Mouse (Mus musculus) testis, adult 2 months (tissue): ENCODE measurements around the gene Ubtd2. TPM values are rescaled to one million over a fixed set of nuclear protein-coding genes. Genes with fewer than 3 reads are reported as not detected.

Experiments used
- H3K27ac ChIP-seq: fragments of 200-500 bp; 2 replicates; pipeline ENCODE4 v1.5.1; 2012; ENCODE audit warnings: low read depth, low read length; ENCODE audit not compliant: control insufficient read depth, insufficient read depth
- H3K27me3 ChIP-seq: fragments of 200-500 bp; 2 replicates; pipeline ENCODE4 v1.6.1; 2012; ENCODE audit warnings: mild to moderate bottlenecking, low read length, moderate library complexity; ENCODE audit not compliant: control insufficient read depth, insufficient read depth
- H3K36me3 ChIP-seq: fragments of 200-500 bp; 2 replicates; pipeline ENCODE4 v1.6.1; 2012; ENCODE audit warnings: mild to moderate bottlenecking, low read length; ENCODE audit not compliant: control insufficient read depth, insufficient read depth
- H3K4me1 ChIP-seq: fragments of 200-500 bp; 2 replicates; pipeline ENCODE4 v1.6.1; 2012; ENCODE audit warnings: low read length; ENCODE audit not compliant: control insufficient read depth, insufficient read depth
- H3K4me3 ChIP-seq: fragments of 200-500 bp; 2 replicates; pipeline ENCODE4 v1.5.1; 2012; ENCODE audit warnings: low read depth, mild to moderate bottlenecking, low read length, moderate library complexity, mixed read lengths; ENCODE audit not compliant: control insufficient read depth
- CTCF ChIP-seq: fragments of 200-500 bp; IDR thresholded peaks from 2 replicates; pipeline ENCODE4 v1.5.1; 2012; ENCODE audit warnings: low read depth, mild to moderate bottlenecking, inconsistent platforms, low read length, moderate library complexity; ENCODE audit not compliant: control insufficient read depth, insufficient read depth, insufficient replicate concordance
- POLR2A ChIP-seq: fragments of 200-500 bp; IDR thresholded peaks from 2 replicates; pipeline ENCODE4 v1.6.1; 2012; ENCODE audit warnings: low read depth, mild to moderate bottlenecking, inconsistent platforms, low read length, moderate library complexity; ENCODE audit not compliant: control insufficient read depth
- polyA plus RNA-seq: library from polyadenylated mRNA; depleted of rRNA; stranded (reverse); fragments of >200 nt; gene quantifications from 2 replicates; pipeline ENCODE4 v1.2.3, GENCODE M21; 2012

Ubtd2 gene
- polyA plus RNA-seq, 1 experiment = 120 TPM

DNA sequence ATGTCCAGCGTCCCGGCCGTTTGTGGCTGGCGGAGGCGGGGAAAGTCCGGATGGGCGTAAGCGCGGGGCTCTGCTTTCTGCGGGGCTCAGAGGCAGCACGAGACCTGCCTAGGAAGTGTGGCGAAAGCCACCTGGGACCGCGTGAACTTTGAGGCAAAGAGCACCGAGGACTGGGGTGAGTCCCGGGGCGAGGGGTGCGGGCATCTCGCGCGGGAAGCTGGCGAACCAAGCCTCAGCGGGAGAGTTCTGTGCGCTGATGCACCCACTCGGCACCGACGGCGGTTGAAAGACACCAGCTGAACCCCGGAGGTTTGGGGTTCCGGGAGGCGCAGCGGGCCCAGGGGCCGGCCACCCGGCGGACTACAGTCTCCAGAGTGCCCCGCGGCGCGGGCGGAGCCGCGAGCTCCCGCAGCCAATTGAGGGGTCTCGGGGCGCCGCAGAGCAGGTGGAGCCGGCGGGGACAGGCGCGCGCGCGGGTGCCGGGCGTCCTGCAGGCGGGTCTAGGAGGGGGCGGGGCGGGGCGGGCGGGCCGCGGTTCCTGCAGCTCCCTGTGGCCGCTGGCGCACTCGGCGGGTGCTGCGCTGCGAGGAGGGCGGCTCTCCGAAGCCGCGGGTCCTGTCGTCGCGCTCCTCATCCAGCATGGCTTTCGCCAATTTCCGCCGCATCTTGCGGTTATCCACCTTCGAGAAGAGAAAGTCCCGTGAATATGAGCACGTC is 77.8 kb downstream of the Ubtd2 start, which contains the start of gene Stk10:
Gene Stk10, plus strand, starts transcription at position 541 of the 717 bp plus-strand sequence.
- TF ChIP-seq CTCF = no peak
- peak; percentile 50; the same call in 1 of the 2 replicates for TF ChIP-seq POLR2A
- H3K27ac ChIP-seq = peak within 1 kb of the TSS; percentile 15; the same call in 1 of the 2 replicates
- H3K4me3 ChIP-seq = peak within 1 kb of the TSS; percentile 82
- no peaks in the 10 kb centered on the region for H3K27me3 ChIP-seq
- H3K4me1 ChIP-seq = peaks cover 19% of the 10 kb centered on the region
- no peaks in the 10 kb centered on the region for H3K36me3 ChIP-seq

DNA sequence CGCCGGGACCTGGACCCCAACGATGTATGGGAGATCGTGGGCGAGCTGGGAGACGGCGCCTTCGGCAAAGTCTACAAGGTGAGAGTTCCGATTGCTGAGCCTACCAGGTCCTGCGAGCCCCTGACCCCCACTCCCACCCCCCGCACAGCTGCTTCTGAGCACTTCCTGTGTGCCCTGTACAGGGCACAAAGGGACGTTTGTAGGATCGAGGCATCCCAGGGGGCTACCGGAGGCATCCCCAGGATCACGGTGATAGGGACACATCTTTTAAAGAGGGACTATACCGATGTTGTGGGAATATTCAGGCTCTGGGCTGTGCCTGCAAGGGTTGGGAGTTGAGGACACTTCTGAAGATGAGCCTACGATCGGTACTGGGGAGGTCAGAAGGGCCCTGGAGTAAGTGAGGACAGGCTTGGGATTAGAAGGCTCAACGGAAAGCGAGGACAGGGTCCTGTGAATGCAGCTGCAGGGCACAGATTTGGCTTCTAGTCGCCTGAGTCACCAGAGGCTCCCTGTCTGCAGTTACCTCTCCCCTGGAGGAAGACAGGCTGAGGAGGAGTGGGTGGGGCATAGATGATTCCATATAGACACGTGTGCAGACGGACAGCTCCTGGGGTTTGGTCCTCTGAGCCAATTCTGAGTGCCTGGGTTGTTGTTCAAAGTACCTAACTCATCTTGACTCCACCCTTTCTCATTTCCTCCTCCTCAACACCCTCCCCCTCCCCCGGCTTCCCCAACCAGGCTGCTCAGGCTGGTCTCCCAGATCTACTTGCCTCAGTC is 78.5 kb downstream of the Ubtd2 start:
- Histone ChIP-seq H3K27me3 (no peaks in the 10 kb centered on the region), H3K4me1 (peaks cover 17% of the 10 kb centered on the region), H3K27ac (peak overlapping the region; percentile 15; the same call in 1 of the 2 replicates), H3K36me3 (no peaks in the 10 kb centered on the region), H3K4me3 (peak overlapping the region; percentile 82)
- no peak for TF ChIP-seq POLR2A

DNA sequence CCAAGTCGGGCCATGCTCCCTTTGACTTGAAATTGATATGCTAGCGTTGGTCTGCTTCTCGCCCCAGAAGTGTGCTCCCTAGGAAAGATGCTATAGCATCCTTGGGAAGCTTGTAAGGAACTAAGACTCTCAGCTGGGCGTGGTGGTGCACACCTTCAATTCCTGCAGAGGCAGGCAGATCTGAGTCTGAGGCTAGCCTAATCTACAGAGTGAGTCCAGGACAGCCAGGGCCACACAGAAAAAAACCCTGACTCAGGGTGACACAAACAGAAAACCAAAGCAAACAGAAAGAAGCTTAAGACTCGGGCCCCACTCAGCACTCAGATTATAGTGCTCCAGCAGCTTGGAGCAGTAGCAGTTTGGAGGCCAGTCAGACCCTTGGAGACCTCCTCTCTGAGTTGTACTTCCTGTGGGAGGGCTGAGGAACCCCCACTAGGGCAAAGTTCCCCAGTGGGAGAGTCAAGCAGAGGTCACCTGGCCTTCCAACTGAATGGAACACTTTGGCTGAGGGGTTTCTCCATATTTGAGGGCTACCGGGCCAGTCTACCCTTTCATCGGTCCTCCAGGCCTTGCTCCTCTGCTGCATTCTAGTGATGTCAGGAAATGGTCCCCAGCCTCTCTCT is 79.4 kb downstream of the Ubtd2 start:
- Histone ChIP-seq H3K36me3 (no peaks in the 10 kb centered on the region), H3K4me1 (peaks cover 17% of the 10 kb centered on the region), H3K27ac (no peak overlapping the region), H3K27me3 (no peaks in the 10 kb centered on the region), H3K4me3 (peak overlapping the region; percentile 30)
- TF ChIP-seq POLR2A (no peak), CTCF (no peak)

DNA sequence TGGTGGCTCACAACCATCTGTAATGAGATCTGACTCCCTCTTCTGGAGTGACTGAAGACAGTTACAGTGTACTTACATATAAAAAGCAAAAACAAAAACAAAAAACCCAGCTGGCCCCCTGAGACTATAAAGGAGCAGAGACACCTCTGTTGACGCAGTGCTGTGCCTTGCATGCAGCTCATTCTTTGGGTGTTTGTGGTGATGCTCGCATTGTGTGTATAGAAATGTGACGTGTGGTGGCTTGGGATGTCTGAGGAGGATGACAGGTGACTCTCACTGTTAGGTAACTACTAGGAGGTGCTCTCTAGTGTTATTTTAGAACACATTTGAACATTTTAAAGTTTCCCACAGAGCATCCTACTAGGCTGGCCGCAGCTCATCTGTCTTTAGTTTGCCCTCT is 80.5 kb downstream of the Ubtd2 start:
- Histone ChIP-seq H3K27ac (no peak overlapping the region), H3K4me1 (peaks cover 17% of the 10 kb centered on the region), H3K27me3 (no peaks in the 10 kb centered on the region), H3K36me3 (no peaks in the 10 kb centered on the region), H3K4me3 (no peak overlapping the region)
- TF ChIP-seq CTCF = no peak
- TF ChIP-seq POLR2A = no peak

DNA sequence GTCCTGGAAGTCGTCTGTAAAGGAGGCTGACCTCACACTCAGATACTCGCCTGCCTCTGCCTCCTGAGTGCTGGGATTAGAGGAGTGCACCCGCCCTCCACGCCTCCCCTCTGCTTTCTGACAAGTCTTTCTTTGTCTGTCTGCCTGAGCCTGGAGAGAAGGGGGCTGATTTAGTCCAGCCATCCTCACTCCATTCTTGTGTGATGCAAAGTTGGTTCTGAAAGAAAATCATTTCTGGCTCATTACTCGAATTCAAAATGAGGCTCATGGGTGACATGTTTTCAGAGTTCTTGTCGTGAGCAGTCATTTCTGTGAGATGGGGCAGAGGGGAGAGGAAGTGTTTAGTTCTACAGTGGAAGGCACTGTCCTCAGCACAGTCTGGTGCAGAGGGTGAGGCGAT is 81.8 kb downstream of the Ubtd2 start:
- TF ChIP-seq POLR2A (no peak), CTCF (no peak)
- Histone ChIP-seq H3K27me3 (no peaks in the 10 kb centered on the region), H3K4me3 (no peak overlapping the region), H3K4me1 (peaks cover 17% of the 10 kb centered on the region), H3K36me3 (no peaks in the 10 kb centered on the region), H3K27ac (no peak overlapping the region)

DNA sequence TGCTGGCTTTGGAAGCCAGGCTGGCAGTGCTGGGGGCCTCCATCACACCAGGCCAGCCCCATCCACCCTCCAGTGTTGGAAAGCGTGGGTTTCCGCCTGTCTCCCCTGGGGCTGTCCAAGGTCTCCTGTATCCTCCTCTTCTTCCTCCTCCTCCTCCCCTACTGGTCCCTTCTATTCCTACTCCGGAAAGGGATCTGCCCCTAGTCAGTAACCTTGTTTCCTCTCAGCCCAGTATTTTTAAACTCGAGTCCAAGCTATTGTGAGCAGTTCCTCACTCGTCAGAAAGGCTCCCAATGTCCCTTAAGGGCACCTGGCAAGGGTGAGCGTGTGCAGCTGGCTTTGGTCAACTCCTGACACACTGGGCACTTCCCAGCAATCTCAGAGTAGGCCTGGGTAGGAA is 83.3 kb downstream of the Ubtd2 start:
- peaks cover 15% of the 10 kb centered on the region for H3K4me1 ChIP-seq
- H3K27me3 ChIP-seq = no peaks in the 10 kb centered on the region
- TF ChIP-seq POLR2A = no peak
- peak overlapping the region; percentile 58 for H3K27ac ChIP-seq
- H3K36me3 ChIP-seq = no peaks in the 10 kb centered on the region
- H3K4me3 ChIP-seq = no peak overlapping the region

DNA sequence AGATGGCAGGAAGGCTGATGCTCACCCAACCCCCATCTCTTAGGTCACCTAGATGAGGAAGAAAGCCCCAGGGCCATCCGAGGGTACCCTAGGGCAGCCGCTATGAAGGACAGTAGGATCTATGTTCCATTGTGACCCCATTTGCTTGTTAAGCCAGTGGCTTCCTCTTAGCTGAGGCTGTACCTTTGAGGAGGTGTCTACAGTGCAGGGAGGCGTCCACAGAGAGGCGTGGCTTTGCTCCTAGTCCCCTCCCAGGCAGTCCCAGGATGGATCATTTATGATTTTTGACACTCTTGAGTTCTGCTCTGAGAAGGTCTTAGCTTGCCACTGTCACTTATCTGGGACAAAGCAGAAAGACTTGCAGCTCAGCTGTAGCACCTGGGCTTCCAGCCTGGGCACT is 83.7 kb downstream of the Ubtd2 start:
- peaks cover 11% of the 10 kb centered on the region for H3K4me1 ChIP-seq
- no peaks in the 10 kb centered on the region for H3K27me3 ChIP-seq
- peak overlapping the region; percentile 58 for H3K27ac ChIP-seq
- no peak for TF ChIP-seq POLR2A
- TF ChIP-seq CTCF = no peak
- no peaks in the 10 kb centered on the region for H3K36me3 ChIP-seq
- H3K4me3 ChIP-seq = no peak overlapping the region
